Mouse (Mus musculus) v-Abl transformed pro-B cells (cell line): Measurements from ENCODE around the gene Irf2bpl.

Experiments
- in situ Hi-C, 2 experiments: fragments of 400-800 bp; cut with MboI; formaldehyde crosslinking; loops; one replicate each; pipeline ENCODE4 v1.15.1; 2025; ENCODE audit not compliant: unreplicated experiment in 2 of 2

Irf2bpl gene

GRCm38 (mm10) chr12:86899461-86900179 lies 15.0 kb upstream of the Irf2bpl start:
- in situ Hi-C loops: loop anchor here in 1 of 2 experiments (25.0 kb wide), 1 partner anchor 1437 kb away; the partner anchor contains the start of gene Fos

- in situ Hi-C loops: loop anchor here in 1 of 2 experiments (25.0 kb wide), 1 partner anchor 1436 kb away; the partner anchor contains the start of gene Fos
Observed at GRCm38 (mm10) chr12:86898448-86898847, 13.8 kb upstream of the Irf2bpl start.

GRCm38 (mm10) chr12:86897769-86898273 lies 13.2 kb upstream of the Irf2bpl start:
- in situ Hi-C loops: loop anchor here in 1 of 2 experiments (25.0 kb wide), 1 partner anchor 1436 kb away; the partner anchor contains the start of gene Fos

- in situ Hi-C loops: loop anchor here in 1 of 2 experiments (25.0 kb wide), 1 partner anchor 1435 kb away; the partner anchor contains the start of gene Fos
Observed at GRCm38 (mm10) chr12:86896921-86897512, 12.4 kb upstream of the Irf2bpl start.

DNA sequence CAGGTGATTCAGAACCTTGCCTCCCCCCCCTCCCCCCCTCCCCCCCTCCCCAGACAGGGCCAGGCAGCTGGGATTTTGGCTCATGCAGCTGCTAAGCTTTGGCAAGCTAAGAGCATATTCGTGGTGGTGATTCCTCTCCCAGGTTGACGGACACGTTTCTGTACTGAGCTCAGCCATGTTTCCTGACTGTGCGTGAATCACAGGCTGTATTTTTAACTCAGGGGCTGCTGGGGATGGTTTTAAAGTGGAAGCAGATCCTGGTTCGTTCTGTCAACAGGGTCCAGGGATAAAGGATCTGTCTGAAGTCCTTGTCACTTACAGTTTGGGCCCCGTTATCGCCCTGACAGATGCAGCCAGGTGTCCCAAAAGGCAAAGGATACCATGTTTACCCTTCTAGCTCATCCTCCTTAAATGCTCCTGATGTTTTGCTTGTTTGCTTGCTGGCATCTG lies 11.9 kb upstream of the Irf2bpl start:
- in situ Hi-C loops: loop anchor here in 1 of 2 experiments (25.0 kb wide), 1 partner anchor 1434 kb away; the partner anchor contains the start of gene Fos

- in situ Hi-C loops: loop anchor here in 1 of 2 experiments (25.0 kb wide), 1 partner anchor 1434 kb away; the partner anchor contains the start of gene Fos
Observed at GRCm38 (mm10) chr12:86895703-86896409, 11.3 kb upstream of the Irf2bpl start.

DNA sequence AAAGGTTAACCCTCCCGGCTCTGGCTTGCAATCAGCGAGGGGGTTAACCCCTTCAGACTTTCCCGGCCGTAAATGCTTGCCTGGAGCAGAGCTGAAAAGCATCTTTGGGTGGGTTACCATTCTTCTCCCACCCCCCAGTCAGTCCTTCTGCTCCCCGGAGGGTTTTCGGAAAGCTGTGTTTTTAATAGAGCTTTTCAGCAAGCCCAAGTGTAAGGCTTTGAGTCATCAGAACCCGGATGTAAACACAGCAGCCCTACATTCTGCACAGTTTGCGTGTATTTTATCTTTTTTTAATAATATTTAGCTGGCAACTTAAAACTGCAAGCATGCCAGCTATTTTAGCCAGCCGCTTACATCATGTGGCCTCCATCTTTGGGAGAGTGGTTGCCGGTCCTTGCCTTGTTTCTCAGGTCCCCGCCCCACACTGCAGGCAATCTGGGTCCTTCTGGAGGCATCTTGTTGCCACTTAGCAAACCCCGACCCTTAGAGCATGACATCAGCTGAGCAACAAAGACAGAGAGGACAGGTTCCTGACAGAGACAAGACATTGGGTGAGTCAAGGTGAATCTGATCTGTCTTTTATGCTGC lies 10.3 kb upstream of the Irf2bpl start:
- in situ Hi-C loops: loop anchor here in 1 of 2 experiments (25.0 kb wide), 1 partner anchor 1433 kb away; the partner anchor contains the start of gene Fos

- in situ Hi-C loops: loop anchor here in 1 of 2 experiments (25.0 kb wide), 1 partner anchor 1432 kb away; the partner anchor contains the start of gene Fos
Observed at GRCm38 (mm10) chr12:86894184-86894839, 9.7 kb upstream of the Irf2bpl start.

DNA sequence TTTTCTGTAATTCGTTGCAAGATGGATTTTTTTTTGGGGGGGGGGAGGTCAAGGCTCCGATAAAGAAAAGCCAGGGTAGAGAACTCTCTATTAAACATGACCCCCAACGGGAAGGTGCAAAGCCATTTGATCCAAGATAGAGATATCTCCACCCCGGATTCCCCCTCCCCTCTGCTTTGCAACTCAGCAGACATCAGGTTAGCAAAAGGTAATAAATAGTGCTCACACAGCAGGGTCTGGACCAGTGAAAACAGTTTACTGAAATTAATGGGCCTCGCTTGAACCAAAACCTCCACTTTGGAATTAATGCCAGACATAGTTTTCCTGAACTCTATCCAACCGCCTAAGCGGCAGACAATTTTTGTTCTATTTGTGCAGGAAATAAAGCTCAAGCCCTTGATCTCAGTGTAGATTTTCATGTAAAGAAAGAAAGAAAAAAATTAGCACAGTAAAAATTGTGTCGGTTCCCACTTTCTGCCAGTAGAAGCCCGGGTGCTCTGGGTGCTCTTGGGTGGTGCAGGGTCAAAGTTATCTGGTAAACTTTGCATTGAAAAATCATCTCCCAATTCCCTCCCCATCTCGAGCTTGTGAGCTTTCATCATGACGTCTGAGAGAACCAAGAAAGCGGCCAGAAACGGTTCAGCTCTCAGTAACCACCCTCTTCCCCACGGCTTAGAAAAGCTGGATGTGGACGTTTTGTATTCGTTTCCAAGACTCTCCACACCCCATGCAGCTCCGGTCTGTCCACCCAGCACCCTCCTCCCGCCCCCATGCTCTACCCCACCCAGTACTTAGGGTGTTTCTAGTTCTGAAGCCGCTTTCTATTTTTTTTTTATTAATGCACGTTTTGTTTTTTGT lies 9.0 kb upstream of the Irf2bpl start:
- in situ Hi-C loops: loop anchor here in 1 of 2 experiments (25.0 kb wide), 1 partner anchor 1431 kb away; the partner anchor contains the start of gene Fos

DNA sequence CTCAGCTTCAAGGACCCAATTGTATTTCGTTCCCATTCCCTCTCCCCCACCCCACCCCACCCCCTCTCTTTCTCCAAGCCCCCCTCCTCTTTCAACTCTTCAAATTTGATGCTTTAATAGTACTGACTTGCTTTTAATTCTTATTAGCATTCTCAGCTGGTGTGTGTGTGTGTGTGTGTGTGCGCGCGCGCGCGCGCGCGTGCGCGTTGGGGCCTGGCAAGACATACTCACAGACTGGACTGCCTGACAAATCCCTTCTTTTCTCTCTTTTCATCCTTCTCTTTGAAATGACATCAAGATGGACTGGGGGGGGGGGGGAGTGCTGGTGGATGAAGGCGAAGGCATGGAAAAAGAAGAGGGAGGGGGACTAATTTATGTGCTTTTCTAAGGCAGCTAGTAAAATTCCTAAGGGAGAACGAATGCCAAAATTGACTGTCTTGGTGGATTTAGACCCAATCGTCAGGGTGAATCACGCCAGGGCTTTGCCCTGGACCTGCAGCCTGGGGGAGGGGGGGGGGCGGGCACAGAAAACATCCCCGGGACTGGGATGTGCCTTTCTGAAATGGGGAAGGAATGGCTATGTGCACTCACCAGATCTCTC lies 8.2 kb upstream of the Irf2bpl start:
- in situ Hi-C loops: loop anchor here in 1 of 2 experiments (25.0 kb wide), 1 partner anchor 1431 kb away; the partner anchor contains the start of gene Fos

DNA sequence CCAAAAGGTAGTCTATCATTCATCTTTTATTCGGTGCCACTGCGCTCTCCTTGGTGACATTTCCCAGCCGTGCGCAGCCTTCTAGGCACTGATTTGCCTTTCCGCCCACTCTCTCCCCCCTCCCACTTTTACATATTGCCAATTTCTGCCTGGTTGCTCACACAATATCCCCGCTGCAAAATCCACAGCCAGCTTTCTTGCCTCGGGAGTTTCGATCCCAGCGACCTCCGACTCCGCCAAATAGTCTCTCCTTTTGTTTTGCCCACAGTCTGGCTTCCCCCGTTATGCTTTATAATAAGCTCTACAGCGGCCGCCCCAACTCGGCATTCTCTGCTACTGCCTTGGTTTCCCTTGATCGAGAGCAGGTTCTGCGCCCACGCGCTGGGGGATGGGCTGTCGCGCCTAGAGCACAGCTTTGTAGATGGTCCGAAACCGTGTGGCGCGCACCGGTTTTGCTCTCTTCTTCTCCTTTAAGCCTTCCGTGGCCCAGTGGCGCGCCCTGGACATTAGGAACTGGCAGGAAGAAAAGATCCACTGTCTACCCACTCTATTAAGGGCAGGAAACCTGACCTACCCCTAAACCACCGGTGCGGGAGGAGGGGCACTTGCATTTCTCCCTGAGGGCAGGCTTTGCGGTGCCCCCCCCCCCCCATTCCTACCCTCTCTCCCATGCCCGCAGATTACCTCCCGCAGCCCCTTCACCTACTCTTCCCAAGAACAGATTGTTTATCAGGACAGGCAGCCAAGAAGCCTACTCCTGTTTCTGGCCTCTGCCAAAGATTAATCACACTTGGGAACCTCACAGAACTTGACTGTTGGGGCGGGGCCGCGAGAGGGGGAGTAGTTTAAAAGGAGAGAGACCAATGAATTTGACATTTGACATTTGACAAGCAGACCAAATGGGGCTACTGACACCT lies 7.4 kb upstream of the Irf2bpl start:
- in situ Hi-C loops: loop anchor here in 1 of 2 experiments (25.0 kb wide), 1 partner anchor 1430 kb away; the partner anchor contains the start of gene Fos

- in situ Hi-C loops: loop anchor here in 1 of 2 experiments (25.0 kb wide), 1 partner anchor 1429 kb away; the partner anchor contains the start of gene Fos
Observed at GRCm38 (mm10) chr12:86891454-86891785, 6.8 kb upstream of the Irf2bpl start.

GRCm38 (mm10) chr12:86890796-86891301 lies 6.3 kb upstream of the Irf2bpl start:
- in situ Hi-C loops: loop anchor here in 1 of 2 experiments (25.0 kb wide), 1 partner anchor 1429 kb away; the partner anchor contains the start of gene Fos

- in situ Hi-C loops: loop anchor here in 1 of 2 experiments (25.0 kb wide), 1 partner anchor 1428 kb away; the partner anchor contains the start of gene Fos
Observed at GRCm38 (mm10) chr12:86890091-86890720, 5.6 kb upstream of the Irf2bpl start.

- in situ Hi-C loops: loop anchor here (5.0 to 25.0 kb wide), 3 partner anchors 57 to 1427 kb away; partner anchors contain the start of gene Fos (in 1 of the 2)
Observed at GRCm38 (mm10) chr12:86889103-86889644, 4.6 kb upstream of the Irf2bpl start.
